In genomic region chr16:4884930-4885329, GRCm38 (mm10) we compare ENCODE assay signal across 11 mouse cellular contexts. TPM values are rescaled to one million over a fixed set of nuclear protein-coding genes. Genes with fewer than 3 reads are reported as not detected.
DNase-seq lines count a peak whose midpoint lies in the region; ATAC-seq and TF ChIP-seq lines count a peak whose summit lies in the region.
"Had no signal": no experiment of that assay in that cellular context is flagged by ENCODE, and none has a peak within 500 bp of the region (broad histone marks: within the 10 kb centered on the region; RNA-seq: fewer than 3 reads in every experiment).

No protein-coding gene starts in this region.

- no peak for DNase-seq in heart, adult 18-20 months
- no peak for DNase-seq in testis, postnatal 10 days (ENCODE audit: low spot score)
- no peak for DNase-seq in liver, embryonic 13.5 days
- no peak for DNase-seq in embryo, embryonic 11 days
- DNase-seq in embryo, embryonic 10.5 days (ENCODE audit: low spot score) = no peak

- TF ChIP-seq CTCF in testis, adult 2 months (IDR thresholded peaks at IDR 0.05; ENCODE audit: control insufficient read depth, insufficient read depth, insufficient replicate concordance, low read depth, low read length) = no peak

- peak overlapping the region; percentile 73; the same call in 1 of the 2 replicates for H3K4me2 ChIP-seq in heart, embryonic 12.5 days
- H3K4me2 ChIP-seq in liver, embryonic 13.5 days = peak overlapping the region; percentile 92
- peak overlapping the region; percentile 92; the same call in 1 of the 2 replicates for H3K4me2 ChIP-seq in stomach, embryonic 16.5 days (ENCODE audit: low read depth, low read length)

- no peak for ATAC-seq in heart, embryonic 12.5 days (ENCODE audit: insufficient number of reproducible peaks, low FRiP score)
- no peak for ATAC-seq in liver, embryonic 13.5 days (ENCODE audit: low read depth)
- no peak for ATAC-seq in stomach, embryonic 16.5 days (ENCODE audit: insufficient read depth, low FRiP score)

- no peak overlapping the region for H3K4me3 ChIP-seq in heart, embryonic 12.5 days
- peak overlapping the region; percentile 90 for H3K4me3 ChIP-seq in testis, adult 2 months (ENCODE audit: control insufficient read depth, low read depth, low read length)
- H3K4me3 ChIP-seq in liver, embryonic 13.5 days (replicated peaks) = peak overlapping the region; percentile 81
- peak overlapping the region; percentile 95; the same call in 1 of the 2 replicates for H3K4me3 ChIP-seq in stomach, embryonic 16.5 days (replicated peaks; ENCODE audit: low read length)

- no peaks in the 10 kb centered on the region for H3K27me3 ChIP-seq in heart, embryonic 12.5 days (replicated peaks)
- H3K27me3 ChIP-seq in testis, adult 2 months (ENCODE audit: control insufficient read depth, insufficient read depth, low read length) = no peaks in the 10 kb centered on the region
- H3K27me3 ChIP-seq in liver, embryonic 13.5 days = no peaks in the 10 kb centered on the region
- no peaks in the 10 kb centered on the region for H3K27me3 ChIP-seq in stomach, embryonic 16.5 days (ENCODE audit: control insufficient read depth, insufficient read depth, low read length)
- H3K27me3 ChIP-seq: CH12.LX had no signal

- H3K9ac ChIP-seq in heart, embryonic 12.5 days = no peak overlapping the region
- peak overlapping the region; percentile 86; the same call in 1 of the 2 replicates for H3K9ac ChIP-seq in liver, embryonic 13.5 days
- no peak overlapping the region for H3K9ac ChIP-seq in stomach, embryonic 16.5 days (ENCODE audit: low read length)

- TF ChIP-seq POLR2A in testis, adult 2 months (IDR thresholded peaks at IDR 0.05; ENCODE audit: control insufficient read depth, low read depth, low read length) = no peak

- peaks cover 2% of the 10 kb centered on the region; the same call in 1 of the 2 replicates for H3K36me3 ChIP-seq in heart, embryonic 12.5 days
- no peaks in the 10 kb centered on the region for H3K36me3 ChIP-seq in testis, adult 2 months (ENCODE audit: control insufficient read depth, insufficient read depth, low read length)
- no peaks in the 10 kb centered on the region for H3K36me3 ChIP-seq in liver, embryonic 13.5 days
- no peaks in the 10 kb centered on the region for H3K36me3 ChIP-seq in stomach, embryonic 16.5 days (ENCODE audit: control insufficient read depth, insufficient read depth, low read length)

- peak overlapping the region; percentile 91 for H3K27ac ChIP-seq in heart, embryonic 12.5 days (ENCODE audit: poor library complexity, severe bottlenecking)
- no peak overlapping the region for H3K27ac ChIP-seq in testis, adult 2 months (ENCODE audit: control insufficient read depth, insufficient read depth, low read depth, low read length)
- 0 out of 2 replicates have a peak overlapping the region, but pooled peaks have one; percentile 67 for H3K27ac ChIP-seq in liver, embryonic 13.5 days
- no peak overlapping the region; the same call in 1 of the 2 replicates for H3K27ac ChIP-seq in stomach, embryonic 16.5 days (ENCODE audit: low read length)

- peaks cover 32% of the 10 kb centered on the region for H3K4me1 ChIP-seq in heart, embryonic 12.5 days (replicated peaks)
- peaks cover 20% of the 10 kb centered on the region for H3K4me1 ChIP-seq in testis, adult 2 months (ENCODE audit: control insufficient read depth, insufficient read depth, low read length)
- H3K4me1 ChIP-seq in liver, embryonic 13.5 days (replicated peaks) = peaks cover 54% of the 10 kb centered on the region
- peaks cover 34% of the 10 kb centered on the region for H3K4me1 ChIP-seq in stomach, embryonic 16.5 days (ENCODE audit: control insufficient read depth, insufficient read depth, low read length)

- 63% methylated on average over 10 of the region's 10 CpGs for WGBS in heart, embryonic 12.5 days
- 84% methylated on average over 10 of the region's 10 CpGs for whole genome bisulfite sequencing in liver, embryonic 13.5 days (ENCODE audit: insufficient replicate concordance)
- 90% methylated on average over 10 of the region's 10 CpGs for WGBS in stomach, embryonic 16.5 days

- no peaks in the 10 kb centered on the region for H3K9me3 ChIP-seq in heart, embryonic 12.5 days (replicated peaks)
- H3K9me3 ChIP-seq in liver, embryonic 13.5 days (replicated peaks) = no peaks in the 10 kb centered on the region
- H3K9me3 ChIP-seq in stomach, embryonic 16.5 days (replicated peaks; ENCODE audit: control insufficient read depth, low read length) = no peaks in the 10 kb centered on the region

RNA-seq across cellular contexts. Expression of gene Mgrn1, which starts 1.1 kb away (rescaled TPM):
- polyA plus RNA-seq in heart, embryonic 12.5 days (2016; fragmentation: Nextera tagmentation; extraction: Ambion mirVana) = 114 and 116 TPM in 2 replicates
- 100 to 1,000 TPM; 165 to 167 TPM for total RNA-seq in heart, adult 18-20 months (2021)
- 29.1 and 29.6 TPM in 2 replicates for polyA plus RNA-seq in testis, adult 2 months (2012; rRNA removed)
- 22.6 and 24.5 TPM in 2 replicates for polyA plus RNA-seq in liver, embryonic 13.5 days (2015; fragmentation: Nextera tagmentation; extraction: Ambion mirVana)
- polyA plus RNA-seq in stomach, embryonic 16.5 days (2015; fragmentation: Nextera tagmentation; extraction: Ambion mirVana) = 81.1 and 87.7 TPM in 2 replicates

RNA-seq across cellular contexts. Expression of gene Ubald1, which starts 4.8 kb away (rescaled TPM):
- 26.8 and 27.1 TPM in 2 replicates for polyA plus RNA-seq in heart, embryonic 12.5 days (2016; fragmentation: Nextera tagmentation; extraction: Ambion mirVana)
- 10 to 100 TPM; 14.3 to 19.7 TPM for total RNA-seq in heart, adult 18-20 months (2021)
- polyA plus RNA-seq in testis, adult 2 months (2012; rRNA removed) = 65.2 and 75.6 TPM in 2 replicates
- polyA plus RNA-seq in liver, embryonic 13.5 days (2015; fragmentation: Nextera tagmentation; extraction: Ambion mirVana) = 12.3 and 13.3 TPM in 2 replicates
- polyA plus RNA-seq in stomach, embryonic 16.5 days (2015; fragmentation: Nextera tagmentation; extraction: Ambion mirVana) = 31.5 and 36.3 TPM in 2 replicates

RNA-seq across cellular contexts. Expression of gene 4930562C15Rik, which starts 49.7 kb away (rescaled TPM):
- 0.11 and 0.57 TPM in 2 replicates for polyA plus RNA-seq in heart, embryonic 12.5 days (2016; fragmentation: Nextera tagmentation; extraction: Ambion mirVana)
- under 1 TPM in 1 of 2 experiments, not detected in 1; 0.51 TPM for total RNA-seq in heart, adult 18-20 months (2021)
- polyA plus RNA-seq in testis, adult 2 months (2012; rRNA removed) = 55.3 and 61.1 TPM in 2 replicates
- polyA plus RNA-seq in liver, embryonic 13.5 days (2015; fragmentation: Nextera tagmentation; extraction: Ambion mirVana) = not detected in 2 replicates
- 0.27 and 0.47 TPM in 2 replicates for polyA plus RNA-seq in stomach, embryonic 16.5 days (2015; fragmentation: Nextera tagmentation; extraction: Ambion mirVana)
- total RNA-seq: megakaryocyte-erythroid progenitor cell, adult 5-6 weeks had no signal
- polyA plus RNA-seq: large intestine, adult 2 months had no signal

RNA-seq across cellular contexts. Expression of gene Nudt16l1, which starts 53.6 kb away (rescaled TPM):
- polyA plus RNA-seq in heart, embryonic 12.5 days (2016; fragmentation: Nextera tagmentation; extraction: Ambion mirVana) = 92.3 and 97.3 TPM in 2 replicates
- 10 to 100 TPM; 19.1 to 20.4 TPM for total RNA-seq in heart, adult 18-20 months (2021)
- polyA plus RNA-seq in testis, adult 2 months (2012; rRNA removed) = 43.1 and 44.3 TPM in 2 replicates
- 53.6 and 55.1 TPM in 2 replicates for polyA plus RNA-seq in liver, embryonic 13.5 days (2015; fragmentation: Nextera tagmentation; extraction: Ambion mirVana)
- polyA plus RNA-seq in stomach, embryonic 16.5 days (2015; fragmentation: Nextera tagmentation; extraction: Ambion mirVana) = 125 and 136 TPM in 2 replicates

Comparison
In these comparisons a context has a peak if more than half of its experiments do, and no peak if none do; other contexts are left out.
1. H3K27ac ChIP-seq: peak in heart, embryonic 12.5 days (single experiment) and liver, embryonic 13.5 days (single experiment); none in testis, adult 2 months (single experiment) and stomach, embryonic 16.5 days (single experiment).
2. RNA of gene 4930562C15Rik, which starts 49.7 kb away (polyA plus RNA-seq): 55.3 to 61.1 TPM in testis, adult 2 months; 0.27 to 0.47 TPM in stomach, embryonic 16.5 days, 0.11 to 0.57 TPM in heart, embryonic 12.5 days and not detected in liver, embryonic 13.5 days; every median in the first group is over 10 times any median in the second.
3. Peak in every context shown above with its lines, with median percentiles within 50 percentile points of each other: H3K4me2 ChIP-seq.